Mouse (Mus musculus): ENCODE results near the gene Cnot9.

GRCm38 (mm10) chr1:74485792-74486191 lies 20.1 kb upstream of the Cnot9 start:
- no peak for TF ChIP-seq GATA1 (IDR thresholded peaks at IDR 0.05; ENCODE audit: borderline replicate concordance, low read length)
- TF ChIP-seq FLI1 (IDR thresholded peaks at IDR 0.05; ENCODE audit: low read length) = no peak
